Mouse (Mus musculus) adrenal gland, postnatal 0 days (tissue): ENCODE data around the gene Zbed6. TPM values are rescaled to one million over a fixed set of nuclear protein-coding genes. Genes with fewer than 3 reads are reported as not detected.

ENCODE experiments used
- polyA plus RNA-seq: library from polyadenylated mRNA; unstranded; fragments of >200 nt; fragmentation: Nextera tagmentation; extraction: Ambion mirVana; gene quantifications from 2 replicates; pipeline ENCODE4 v1.2.1, GENCODE M21; 2015

Zbed6 gene
- not detected in 2 replicates for polyA plus RNA-seq

DNA sequence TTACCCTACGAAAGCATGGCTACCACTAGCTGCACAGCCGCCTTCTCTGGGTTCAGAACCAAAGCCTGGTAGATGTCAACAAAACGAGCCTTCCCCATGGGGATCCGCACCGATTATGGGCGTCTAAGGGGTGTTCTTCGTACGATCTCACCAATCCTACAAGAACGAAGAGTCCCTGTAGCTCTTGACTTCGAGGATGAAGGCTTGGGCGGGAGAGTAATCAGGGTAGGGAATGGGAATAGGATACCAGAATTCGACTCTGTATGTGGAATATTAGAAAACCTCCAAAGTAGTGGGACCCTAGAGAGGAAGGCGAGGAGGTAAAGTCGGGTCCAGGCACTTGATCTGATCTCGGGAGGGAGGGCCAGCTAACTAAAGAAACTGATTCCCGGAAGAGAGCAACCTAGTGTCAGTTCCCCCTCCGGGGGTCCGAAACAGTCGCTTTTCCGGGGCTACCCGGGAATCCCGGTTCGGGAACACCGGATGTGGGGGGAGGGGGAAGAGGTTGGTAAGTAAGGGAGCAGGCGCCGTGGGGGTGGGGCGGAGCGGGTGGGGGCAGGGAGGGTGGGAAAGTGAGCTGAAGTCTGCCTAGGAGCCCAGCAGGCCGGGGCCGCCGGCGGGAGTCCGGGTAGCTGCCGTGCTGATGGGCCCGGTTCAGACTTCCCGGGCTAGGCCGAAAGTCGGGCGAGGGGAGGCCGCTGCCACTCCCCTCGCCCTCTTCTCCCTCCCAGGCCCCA is at the start of gene Zbed6:
Gene Zbed6, minus strand, starts transcription at position 420 of the 737 bp plus-strand sequence.

DNA sequence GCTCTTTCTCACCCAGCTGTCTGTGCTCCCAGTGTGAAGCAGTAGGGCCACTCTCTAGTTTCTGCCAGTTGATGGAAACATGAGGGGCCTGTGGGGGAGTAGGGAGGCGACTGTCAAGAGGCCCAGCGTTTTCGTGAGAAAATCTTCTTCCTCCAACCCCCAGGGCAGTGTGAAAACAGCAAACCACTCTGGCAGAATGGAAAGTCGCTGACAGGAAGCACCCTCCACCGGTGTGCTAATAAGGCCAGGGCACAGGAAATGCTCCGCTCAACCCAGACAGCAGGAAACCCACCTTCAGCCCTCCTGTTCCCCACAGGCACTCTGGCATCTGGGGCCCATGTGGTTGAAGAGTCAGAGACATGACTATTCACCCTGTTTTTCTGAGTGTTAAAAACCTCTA is 29.2 kb upstream of the Zbed6 start, which contains the start of gene Lax1:
Gene Lax1, minus strand, starts transcription at position 212 of the 400 bp plus-strand sequence.

DNA sequence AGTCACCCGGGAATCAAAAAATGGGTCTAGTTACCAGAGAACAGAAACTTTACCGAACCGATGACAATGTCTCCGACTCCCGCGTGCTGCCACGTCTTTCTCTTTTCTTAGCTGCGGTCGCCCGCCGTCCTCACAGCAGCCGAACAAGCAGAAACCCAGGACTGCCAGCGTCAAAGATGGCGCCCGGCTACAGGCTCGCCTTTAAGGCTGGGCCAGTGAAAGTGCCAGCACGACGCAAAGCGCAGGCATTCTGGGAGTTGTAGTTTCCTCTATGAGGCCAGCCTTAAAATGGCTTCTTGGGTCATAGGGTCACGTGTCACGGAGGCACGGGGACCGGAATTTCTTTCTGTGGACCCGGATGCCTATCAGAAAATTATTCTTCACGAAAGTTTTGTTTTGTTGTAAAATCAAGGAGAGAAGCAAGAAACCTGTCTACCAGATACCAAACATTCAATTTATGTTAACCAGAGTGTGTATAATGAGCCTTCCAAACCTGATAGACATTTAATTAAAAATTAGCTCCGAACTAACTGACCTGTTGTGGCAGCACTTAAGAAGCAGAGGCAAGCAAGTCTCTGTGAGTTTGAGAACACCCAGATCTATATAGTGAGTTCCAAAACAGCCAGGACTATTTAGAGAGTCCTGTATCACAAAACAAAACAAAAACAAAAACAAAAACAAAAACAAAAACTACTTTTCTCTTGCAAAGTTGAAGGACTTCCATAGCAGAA is 683 bp upstream of the Zbed6 start, which contains the start of gene Gm38394:
Gene Gm38394, minus strand, starts transcription at position 116 of the 731 bp plus-strand sequence.

DNA sequence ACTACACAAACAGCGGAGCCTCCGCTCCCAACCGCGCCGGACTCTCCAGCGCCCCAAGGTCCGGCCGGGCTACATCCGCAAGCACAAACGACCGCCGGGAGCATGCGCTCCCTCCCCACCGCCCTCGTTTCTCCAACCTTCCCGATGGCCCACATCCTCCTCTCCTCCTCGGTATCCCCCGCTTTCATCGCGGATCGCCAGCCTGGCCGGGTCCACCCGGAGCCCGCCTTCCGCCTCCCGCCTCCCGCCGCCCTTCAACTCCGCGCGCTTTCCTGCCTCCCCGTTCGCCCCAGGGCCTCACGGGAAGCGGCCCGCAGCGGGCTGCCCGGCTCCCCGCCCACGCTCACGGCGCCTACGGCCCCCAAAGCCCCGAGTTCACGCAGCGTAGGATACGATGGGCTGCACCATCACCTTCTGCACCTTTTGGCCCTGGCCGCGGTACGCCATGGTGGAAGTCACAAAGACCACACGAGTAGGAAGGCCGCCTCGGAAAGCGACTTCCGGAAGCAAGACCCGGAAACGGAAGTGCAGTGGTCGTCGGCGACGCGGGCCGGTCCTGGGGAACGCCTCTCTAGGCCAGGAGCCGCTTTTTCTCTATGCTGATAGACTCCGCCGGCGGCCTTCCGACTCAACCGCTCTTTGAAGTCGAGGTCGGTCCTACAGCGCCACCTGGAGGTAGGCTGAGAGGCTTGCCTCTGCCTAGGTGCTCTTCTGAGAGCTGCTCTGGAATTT is 50.7 kb downstream of the Zbed6 start, which contains the start of gene Snrpe:
Gene Snrpe, minus strand, starts transcription at position 521 of the 732 bp plus-strand sequence.

Other genes with a start within 250 kb of the Zbed6 start
- 3.3 and 4.8 TPM in 2 replicates for gene Sox13, start 236.5 kb downstream of the Zbed6 start, polyA plus RNA-seq
- gene Snrpe, start 50.6 kb downstream of the Zbed6 start, polyA plus RNA-seq: 517 and 773 TPM in 2 replicates
- 2.2 and 2.3 TPM in 2 replicates for gene Gm38394, start 433 bp upstream of the Zbed6 start, polyA plus RNA-seq
- 0.22 TPM in 2 replicates for gene Lax1, start 29.2 kb upstream of the Zbed6 start, polyA plus RNA-seq
- gene Atp2b4, start 140.2 kb upstream of the Zbed6 start, polyA plus RNA-seq: 6.7 and 7.3 TPM in 2 replicates
- 1.6 and 2.3 TPM in 2 replicates for gene Optc, start 247.1 kb upstream of the Zbed6 start, polyA plus RNA-seq